Mouse (Mus musculus) liver, embryonic 14.5 days (tissue): Measurements from ENCODE around the gene Apobec2. TPM values are rescaled to one million over a fixed set of nuclear protein-coding genes. Genes with fewer than 3 reads are reported as not detected.

Source experiments
- ATAC-seq: fragments of 200-750 bp; cut with Nextera tagmentation; 2 replicates; pipeline ENCODE4 v1.8.0; 2017; ENCODE audit warnings: moderate number of reproducible peaks, mild to moderate bottlenecking, moderate library complexity; ENCODE audit not compliant: insufficient read depth
- DNase-seq, 3 experiments: peaks; one replicate each; pipeline ENCODE4 v3.0.0-alpha.2; 2012 to 2013; ENCODE audit warnings: low read depth in 3 of 3, low spot score in 3 of 3
- H3K27ac ChIP-seq: fragments of 300-500 bp; sonication (generic); 2 replicates; pipeline ENCODE4 v1.5.1; 2014; ENCODE audit warnings: moderate library complexity, mild to moderate bottlenecking, control low read depth, inconsistent platforms
- H3K27me3 ChIP-seq: fragments of 300-500 bp; sonication (generic); 2 replicates; pipeline ENCODE4 v1.6.1; 2014; ENCODE audit warnings: mild to moderate bottlenecking, low read length, moderate library complexity; ENCODE audit not compliant: control insufficient read depth, insufficient read depth
- H3K36me3 ChIP-seq: fragments of 300-500 bp; sonication (generic); replicated peaks from 2 replicates; pipeline ENCODE4 v1.6.1; 2014; ENCODE audit warnings: low read depth; ENCODE audit not compliant: control insufficient read depth, insufficient read depth
- H3K4me1 ChIP-seq, 2 experiments: fragments of 200-500 bp in 1 of 2; fragments of 300-500 bp in 1 of 2; sonication (generic) in 1 of 2; replicated peaks; 2 replicates each; pipeline ENCODE4 v1.6.1; 2012 to 2014; ENCODE audit warnings: antibody characterized with exemption in 1 of 2, inconsistent platforms in 1 of 2, low read length in 1 of 2; ENCODE audit not compliant: control insufficient read depth in 2 of 2, insufficient read depth in 2 of 2
- H3K4me2 ChIP-seq: fragments of 300-500 bp; sonication (generic); 2 replicates; pipeline ENCODE4 v1.6.1; 2014; ENCODE audit warnings: low read depth, mild to moderate bottlenecking, control low read depth, moderate library complexity
- H3K4me3 ChIP-seq, 2 experiments: fragments of 200-500 bp in 1 of 2; fragments of 300-500 bp in 1 of 2; sonication (generic) in 1 of 2; 2 replicates each; pipeline ENCODE4 v1.5.1; 2012 to 2014; ENCODE audit warnings: low read depth in 2 of 2, low read length in 2 of 2, mild to moderate bottlenecking in 2 of 2, control low read depth in 1 of 2, inconsistent platforms in 1 of 2, moderate library complexity in 1 of 2; ENCODE audit not compliant: insufficient read depth in 1 of 2
- H3K9ac ChIP-seq: fragments of 300-500 bp; sonication (generic); replicated peaks from 2 replicates; pipeline ENCODE4 v1.6.1; 2014; ENCODE audit warnings: mild to moderate bottlenecking, control low read depth, moderate library complexity
- H3K9me3 ChIP-seq: fragments of 300-500 bp; sonication (generic); 2 replicates; pipeline ENCODE4 v1.6.1; 2016; ENCODE audit warnings: low read length, mixed read lengths; ENCODE audit not compliant: control insufficient read depth
- CTCF ChIP-seq: IDR thresholded peaks from 2 replicates; pipeline ENCODE4 v1.5.1; 2016; ENCODE audit warnings: antibody characterized with exemption, low read depth, control low read depth
- EP300 ChIP-seq: IDR thresholded peaks from 2 replicates; pipeline ENCODE4 v1.6.1; 2016; ENCODE audit warnings: antibody characterized with exemption, low read depth
- polyA plus RNA-seq, 2 experiments: library from polyadenylated mRNA; depleted of rRNA in 1 of 2; stranded (reverse) in 1 of 2; unstranded in 1 of 2; fragments of >200 nt; fragmentation: Nextera tagmentation in 1 of 2; extraction: Ambion mirVana in 1 of 2; gene quantifications; 2 replicates each; pipeline versions ENCODE4 v1.2.1 to v1.2.3; 2012 to 2014

Gene Apobec2
- polyA plus RNA-seq, 2 experiments, result 0.27 to 0.36 TPM

DNA sequence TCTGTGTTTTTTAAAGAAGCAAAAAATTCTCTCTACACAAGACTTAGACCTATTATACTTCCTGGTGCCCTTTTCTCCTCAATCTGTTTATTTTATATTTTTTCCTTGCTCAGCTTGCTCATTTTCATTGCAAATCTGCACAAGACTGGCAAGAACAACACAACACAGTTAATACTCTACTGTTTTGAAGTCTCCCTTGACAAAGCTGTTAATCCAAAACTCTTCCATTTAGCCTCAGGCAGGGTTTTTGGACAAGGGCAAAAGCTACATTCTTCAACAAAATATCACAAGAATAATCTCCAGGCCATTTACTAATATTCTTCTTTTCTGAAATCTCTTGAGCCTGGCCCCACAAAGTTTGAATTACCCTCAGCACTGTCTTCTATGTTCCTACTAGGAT is 61.1 kb downstream of the Apobec2 start:
- no peak for TF ChIP-seq EP300
- TF ChIP-seq CTCF, result no peak
- Histone ChIP-seq H3K4me1 (no peaks in the 10 kb centered on the region), H3K4me2 (no peak overlapping the region), H3K36me3 (no peaks in the 10 kb centered on the region), H3K4me3 (no peak overlapping the region), H3K27me3 (no peaks in the 10 kb centered on the region), H3K9me3 (no peaks in the 10 kb centered on the region), H3K27ac (no peak overlapping the region), H3K9ac (no peak overlapping the region)
- DNase-seq (no peak), ATAC-seq (no peak)

Other genes with a start within 250 kb of the Apobec2 start
- gene Trem1, start 200.2 kb downstream of the Apobec2 start, polyA plus RNA-seq (2012; rRNA removed), result 0.32 TPM in 2 replicates
- gene Trem1, start 200.2 kb downstream of the Apobec2 start, polyA plus RNA-seq (2014; fragmentation: Nextera tagmentation; extraction: Ambion mirVana), result 0.58 and 0.84 TPM in 2 replicates
- 1.2 and 1.6 TPM in 2 replicates for gene Trem3, start 185.2 kb downstream of the Apobec2 start, polyA plus RNA-seq (2012; rRNA removed)
- 2.8 and 4.1 TPM in 2 replicates for gene Trem3, start 185.2 kb downstream of the Apobec2 start, polyA plus RNA-seq (2014; fragmentation: Nextera tagmentation; extraction: Ambion mirVana)
- 4.3 and 4.6 TPM in 2 replicates for gene Treml4, start 168.6 kb downstream of the Apobec2 start, polyA plus RNA-seq (2012; rRNA removed)
- 3.3 and 5.7 TPM in 2 replicates for gene Treml4, start 168.6 kb downstream of the Apobec2 start, polyA plus RNA-seq (2014; fragmentation: Nextera tagmentation; extraction: Ambion mirVana)
- 10.6 and 10.7 TPM in 2 replicates for gene Treml2, start 133.4 kb downstream of the Apobec2 start, polyA plus RNA-seq (2012; rRNA removed)
- gene Treml2, start 133.4 kb downstream of the Apobec2 start, polyA plus RNA-seq (2014; fragmentation: Nextera tagmentation; extraction: Ambion mirVana), result 2.1 and 2.7 TPM in 2 replicates
- gene B430306N03Rik, start 116.8 kb downstream of the Apobec2 start, polyA plus RNA-seq (2012; rRNA removed), result 1.8 and 2.4 TPM in 2 replicates
- 1.9 and 2.6 TPM in 2 replicates for gene B430306N03Rik, start 116.8 kb downstream of the Apobec2 start, polyA plus RNA-seq (2014; fragmentation: Nextera tagmentation; extraction: Ambion mirVana)
- gene Trem2, start 86.5 kb downstream of the Apobec2 start, polyA plus RNA-seq (2012; rRNA removed), result 3.5 and 6.4 TPM in 2 replicates
- 2.9 and 3.1 TPM in 2 replicates for gene Trem2, start 86.5 kb downstream of the Apobec2 start, polyA plus RNA-seq (2014; fragmentation: Nextera tagmentation; extraction: Ambion mirVana)
- 16.2 and 16.4 TPM in 2 replicates for gene Treml1, start 73.0 kb downstream of the Apobec2 start, polyA plus RNA-seq (2012; rRNA removed)
- gene Treml1, start 73.0 kb downstream of the Apobec2 start, polyA plus RNA-seq (2014; fragmentation: Nextera tagmentation; extraction: Ambion mirVana), result 13.9 and 20.3 TPM in 2 replicates
- 31.6 and 32.7 TPM in 2 replicates for gene Nfya, start 23.0 kb downstream of the Apobec2 start, polyA plus RNA-seq (2012; rRNA removed)
- gene Nfya, start 23.0 kb downstream of the Apobec2 start, polyA plus RNA-seq (2014; fragmentation: Nextera tagmentation; extraction: Ambion mirVana), result 6.9 and 8.2 TPM in 2 replicates
- gene Oard1, start 22.9 kb downstream of the Apobec2 start, polyA plus RNA-seq (2012; rRNA removed), result 16.6 and 28.2 TPM in 2 replicates
- 51.1 and 52.4 TPM in 2 replicates for gene Oard1, start 22.9 kb downstream of the Apobec2 start, polyA plus RNA-seq (2014; fragmentation: Nextera tagmentation; extraction: Ambion mirVana)
- 169 and 210 TPM in 2 replicates for gene Tspo2, start 18.6 kb upstream of the Apobec2 start, polyA plus RNA-seq (2012; rRNA removed)
- gene Tspo2, start 18.6 kb upstream of the Apobec2 start, polyA plus RNA-seq (2014; fragmentation: Nextera tagmentation; extraction: Ambion mirVana), result 168 and 176 TPM in 2 replicates
- 4.8 and 5.8 TPM in 2 replicates for gene Unc5cl, start 22.0 kb upstream of the Apobec2 start, polyA plus RNA-seq (2012; rRNA removed)
- 3.0 and 4.2 TPM in 2 replicates for gene Unc5cl, start 22.0 kb upstream of the Apobec2 start, polyA plus RNA-seq (2014; fragmentation: Nextera tagmentation; extraction: Ambion mirVana)